Mouse (Mus musculus) liver, embryonic 13.5 days (tissue): ENCODE data around the gene Ctbp2. TPM values are rescaled to one million over a fixed set of nuclear protein-coding genes. Genes with fewer than 3 reads are reported as not detected.

Source experiments
- ATAC-seq: fragments of 200-750 bp; cut with Nextera tagmentation; 2 replicates; pipeline ENCODE4 v1.8.0; 2017; ENCODE audit warnings: low read depth, mild to moderate bottlenecking, moderate number of reproducible peaks, moderate library complexity
- DNase-seq: peaks from one replicate; pipeline ENCODE4 v3.0.0; 2022
- H3K27ac ChIP-seq: fragments of 300-500 bp; sonication (generic); 2 replicates; pipeline ENCODE4 v1.5.1; 2015; ENCODE audit warnings: moderate library complexity, mild to moderate bottlenecking, inconsistent platforms
- H3K27me3 ChIP-seq: fragments of 300-500 bp; sonication (generic); 2 replicates; pipeline ENCODE4 v1.6.1; 2015; ENCODE audit warnings: mild to moderate bottlenecking, inconsistent platforms
- H3K36me3 ChIP-seq: fragments of 300-500 bp; sonication (generic); 2 replicates; pipeline ENCODE4 v1.6.1; 2015; ENCODE audit warnings: mild to moderate bottlenecking, inconsistent platforms
- H3K4me1 ChIP-seq: fragments of 300-500 bp; sonication (generic); replicated peaks from 2 replicates; pipeline ENCODE4 v1.6.1; 2015; ENCODE audit warnings: inconsistent platforms
- H3K4me2 ChIP-seq: fragments of 300-500 bp; sonication (generic); 2 replicates; pipeline ENCODE4 v1.6.1; 2015; ENCODE audit warnings: inconsistent platforms, mild to moderate bottlenecking, moderate library complexity
- H3K4me3 ChIP-seq: fragments of 300-500 bp; sonication (generic); replicated peaks from 2 replicates; pipeline ENCODE4 v1.5.1; 2015; ENCODE audit warnings: mild to moderate bottlenecking, inconsistent platforms
- H3K9ac ChIP-seq: fragments of 300-500 bp; sonication (generic); 2 replicates; pipeline ENCODE4 v1.6.1; 2015; ENCODE audit warnings: mild to moderate bottlenecking, inconsistent platforms
- H3K9me3 ChIP-seq: fragments of 300-500 bp; sonication (generic); replicated peaks from 2 replicates; pipeline ENCODE4 v1.6.1; 2016; ENCODE audit warnings: inconsistent platforms
- WGBS: fragments of 180-500 bp; shearing (Covaris S2); methylation state at CpG from one replicate; pipeline ENCODE4 v1.1.7; 2015; ENCODE audit not compliant: insufficient replicate concordance; 5-methylcytosine and 5-hydroxymethylcytosine counted together
- polyA plus RNA-seq: library from polyadenylated mRNA; unstranded; fragments of >200 nt; fragmentation: Nextera tagmentation; extraction: Ambion mirVana; gene quantifications from 2 replicates; pipeline ENCODE4 v1.2.1, GENCODE M21; 2015

Ctbp2 gene
- polyA plus RNA-seq, 1 experiment from 2014 or later = 11.4 TPM

DNA sequence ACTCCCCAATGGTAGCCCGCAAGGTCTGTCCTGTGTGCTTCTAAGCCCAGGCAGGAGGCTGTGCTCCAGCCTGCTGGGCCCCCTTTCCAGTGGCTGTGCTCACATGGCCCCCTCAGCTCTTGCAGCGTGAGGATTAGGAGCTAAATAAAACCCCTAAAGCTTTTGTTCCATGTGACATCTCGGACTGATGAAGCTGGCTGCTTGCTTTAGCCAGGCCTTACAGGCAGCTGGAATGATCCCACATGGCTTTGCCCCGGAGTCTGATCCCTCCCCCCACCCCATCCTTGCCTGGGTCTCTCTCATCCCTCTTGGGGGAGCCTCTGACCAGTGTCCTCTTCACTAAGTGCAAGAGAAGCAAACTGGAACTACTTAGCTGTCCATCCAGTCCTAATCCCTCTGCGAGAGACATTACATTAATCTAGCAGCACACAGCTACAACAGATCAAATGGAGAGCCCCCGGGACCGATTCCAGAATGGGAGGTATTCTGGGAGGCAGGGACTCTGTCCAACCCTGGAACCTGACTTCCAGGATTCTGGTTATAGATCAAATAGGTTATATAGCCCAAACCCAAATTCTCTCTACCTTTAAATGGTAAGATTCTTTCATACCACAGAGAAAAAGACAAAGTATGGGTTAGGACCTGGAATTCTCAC lies 108.6 kb downstream of the Ctbp2 start:
- H3K27ac ChIP-seq = no peak overlapping the region
- H3K4me2 ChIP-seq = no peak overlapping the region
- no peaks in the 10 kb centered on the region for H3K36me3 ChIP-seq
- 71% methylated on average over 7 of the region's 7 CpGs for WGBS
- H3K27me3 ChIP-seq = no peaks in the 10 kb centered on the region
- no peak for ATAC-seq
- no peak overlapping the region for H3K9ac ChIP-seq
- no peaks in the 10 kb centered on the region for H3K9me3 ChIP-seq
- no peak overlapping the region for H3K4me3 ChIP-seq
- no peak for DNase-seq
- peaks cover 3% of the 10 kb centered on the region; the same call in 1 of the 2 replicates for H3K4me1 ChIP-seq

DNA sequence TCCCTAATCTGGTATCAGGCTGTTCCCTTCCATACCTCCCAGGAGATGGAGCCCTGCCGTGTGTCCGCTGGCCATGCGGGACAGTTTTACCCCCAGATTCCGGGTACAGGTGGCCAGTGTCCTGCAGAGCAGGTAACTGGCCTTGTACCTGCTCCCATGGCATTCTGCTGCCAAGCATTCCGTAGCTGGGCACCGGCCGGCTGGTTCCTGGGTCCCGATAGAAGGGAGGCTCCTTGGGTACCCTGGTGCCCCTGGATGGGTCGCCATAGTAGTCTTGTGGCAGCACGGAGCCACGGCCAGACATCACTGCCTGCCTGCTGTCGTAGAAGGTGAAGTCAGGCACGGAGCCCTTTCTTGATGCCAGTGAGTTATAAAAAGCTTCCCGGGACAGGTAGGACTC lies 109.5 kb downstream of the Ctbp2 start:
- H3K9me3 ChIP-seq = no peaks in the 10 kb centered on the region
- ATAC-seq (no peak), DNase-seq (no peak)
- H3K36me3 ChIP-seq = 0 out of 2 replicates have a peak, but pooled peaks cover 4% of the 10 kb centered on the region
- no peak overlapping the region for H3K9ac ChIP-seq
- H3K4me1 ChIP-seq = peaks cover 3% of the 10 kb centered on the region; the same call in 1 of the 2 replicates
- WGBS = 83% methylated on average over 14 of the region's 14 CpGs
- H3K4me2 ChIP-seq = no peak overlapping the region
- H3K27me3 ChIP-seq = no peaks in the 10 kb centered on the region
- H3K27ac ChIP-seq = no peak overlapping the region
- H3K4me3 ChIP-seq = no peak overlapping the region

DNA sequence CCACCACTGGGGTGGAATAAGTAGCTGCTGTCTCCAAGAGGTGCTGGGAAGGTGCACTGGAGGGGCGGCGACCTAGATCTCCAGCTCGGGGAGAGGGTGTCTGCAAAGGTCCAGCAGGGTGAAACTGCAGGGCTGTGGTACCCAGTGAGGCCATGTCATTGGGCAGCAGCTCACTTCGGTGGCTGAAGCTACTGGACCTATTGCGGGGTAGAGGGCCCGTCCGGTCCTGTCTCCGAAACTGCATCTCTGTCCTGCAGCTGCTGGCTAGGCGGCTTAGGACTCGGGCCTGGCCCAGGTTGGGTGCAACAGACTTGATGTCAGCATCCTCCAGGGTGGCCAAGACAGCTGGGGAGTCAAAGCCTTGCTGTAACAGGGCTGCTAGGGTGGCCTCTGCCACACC lies 110.2 kb downstream of the Ctbp2 start:
- ATAC-seq = no peak

DNA sequence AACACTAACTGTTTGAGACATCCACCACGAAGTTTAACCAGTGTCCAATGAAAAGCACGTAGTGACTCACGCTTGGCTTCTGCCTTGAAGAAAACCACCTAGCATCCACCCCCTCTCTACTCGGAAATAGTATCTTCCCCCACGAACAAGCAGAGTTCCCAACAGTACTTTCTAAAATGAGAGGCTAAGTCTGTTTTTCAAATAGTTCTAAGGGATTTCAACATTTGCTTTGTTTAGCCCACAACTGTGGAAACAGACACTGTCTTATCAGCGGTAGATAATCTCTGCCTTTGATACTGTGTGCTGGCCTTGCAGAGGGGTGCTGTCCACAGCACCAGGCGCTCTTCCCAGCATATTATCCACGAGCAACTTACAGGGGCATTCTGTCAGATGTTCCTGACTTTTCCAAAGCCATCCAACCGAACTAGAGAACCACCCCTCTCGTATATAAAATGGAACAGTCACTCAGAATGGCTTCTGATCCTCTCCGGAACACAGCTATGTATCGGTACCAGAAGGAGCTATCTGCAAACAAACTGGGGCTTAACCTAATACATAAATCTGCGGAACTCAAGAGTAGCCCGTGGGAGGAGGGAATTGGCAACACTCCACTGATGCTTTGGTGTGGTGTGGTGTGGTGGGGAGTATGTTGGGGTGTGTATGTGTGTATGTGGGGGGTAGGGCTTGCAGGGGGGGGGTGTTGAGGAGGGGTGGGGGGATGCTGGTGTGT lies 111.4 kb downstream of the Ctbp2 start:
- ATAC-seq = no peak
- WGBS = 55% methylated on average over 14 of the region's 14 CpGs
- 0 out of 2 replicates have a peak, but pooled peaks cover 4% of the 10 kb centered on the region for H3K36me3 ChIP-seq
- no peak overlapping the region for H3K27ac ChIP-seq
- no peak overlapping the region for H3K4me3 ChIP-seq
- no peaks in the 10 kb centered on the region for H3K9me3 ChIP-seq
- no peak overlapping the region for H3K4me2 ChIP-seq
- no peaks in the 10 kb centered on the region for H3K27me3 ChIP-seq
- no peak for DNase-seq
- H3K4me1 ChIP-seq = peaks cover 3% of the 10 kb centered on the region; the same call in 1 of the 2 replicates
- H3K9ac ChIP-seq = no peak overlapping the region

More for the DNA sequence above, 110.2 kb downstream of the Ctbp2 start:
- 77% methylated on average over 10 of the region's 10 CpGs for WGBS
- H3K27ac ChIP-seq = no peak overlapping the region
- peaks cover 3% of the 10 kb centered on the region; the same call in 1 of the 2 replicates for H3K4me1 ChIP-seq
- no peak overlapping the region for H3K4me3 ChIP-seq
- H3K9ac ChIP-seq = no peak overlapping the region
- H3K9me3 ChIP-seq = no peaks in the 10 kb centered on the region
- H3K27me3 ChIP-seq = no peaks in the 10 kb centered on the region
- no peak for DNase-seq
- 0 out of 2 replicates have a peak, but pooled peaks cover 4% of the 10 kb centered on the region for H3K36me3 ChIP-seq
- H3K4me2 ChIP-seq = no peak overlapping the region

DNA sequence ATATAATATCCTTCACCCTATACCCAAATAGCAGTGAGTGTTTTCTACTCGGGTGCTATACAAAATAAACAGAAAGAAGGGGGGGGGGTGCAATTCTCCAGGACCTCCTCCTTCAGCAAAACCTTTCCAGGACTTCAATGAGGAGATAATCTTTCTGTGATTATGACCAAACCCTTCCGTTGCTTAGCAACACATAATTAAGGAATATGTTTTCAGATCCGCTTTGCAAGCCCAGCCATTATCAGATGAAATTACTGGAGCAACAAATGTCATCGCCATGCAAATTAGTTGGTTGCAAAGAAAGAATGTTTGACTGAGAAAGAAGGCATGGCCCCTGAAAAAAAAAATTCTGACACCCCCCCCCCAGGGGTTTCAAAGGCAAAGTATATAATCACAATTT lies 112.5 kb downstream of the Ctbp2 start:
- 64% methylated on average over 4 of the region's 4 CpGs for WGBS

DNA sequence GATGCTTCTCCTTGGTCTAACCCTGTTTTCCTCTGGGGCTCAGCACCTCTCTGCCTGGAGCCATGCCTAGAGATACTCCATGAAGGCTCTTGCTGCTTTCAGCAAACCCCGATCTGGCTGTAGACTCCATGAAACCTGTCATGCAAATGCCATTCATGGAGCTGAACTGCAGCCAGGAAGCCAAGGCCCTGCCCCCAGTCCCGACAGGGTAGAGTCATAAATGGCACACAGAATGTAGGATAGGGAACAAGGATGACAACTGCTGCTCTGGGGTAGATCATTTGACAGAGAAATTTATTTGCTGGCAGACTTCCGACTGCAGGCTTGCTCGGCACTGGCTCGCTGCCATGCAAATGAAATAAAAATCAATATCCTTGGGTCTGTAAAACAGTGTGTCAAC lies 113.0 kb downstream of the Ctbp2 start:
- Histone ChIP-seq H3K4me3 (no peak overlapping the region), H3K9ac (no peak overlapping the region), H3K27ac (no peak overlapping the region), H3K4me2 (no peak overlapping the region), H3K9me3 (no peaks in the 10 kb centered on the region), H3K36me3 (0 out of 2 replicates have a peak, but pooled peaks cover 4% of the 10 kb centered on the region), H3K4me1 (peaks cover 9% of the 10 kb centered on the region), H3K27me3 (no peaks in the 10 kb centered on the region)
- ATAC-seq (no peak), DNase-seq (no peak)
- WGBS = 63% methylated on average over 5 of the region's 5 CpGs

More for the DNA sequence above, 112.5 kb downstream of the Ctbp2 start:
- Histone ChIP-seq H3K4me3 (no peak overlapping the region), H3K27me3 (no peaks in the 10 kb centered on the region), H3K4me2 (no peak overlapping the region), H3K9ac (no peak overlapping the region), H3K27ac (no peak overlapping the region), H3K36me3 (0 out of 2 replicates have a peak, but pooled peaks cover 4% of the 10 kb centered on the region), H3K9me3 (no peaks in the 10 kb centered on the region), H3K4me1 (peaks cover 9% of the 10 kb centered on the region)
- ATAC-seq (no peak), DNase-seq (no peak)

DNA sequence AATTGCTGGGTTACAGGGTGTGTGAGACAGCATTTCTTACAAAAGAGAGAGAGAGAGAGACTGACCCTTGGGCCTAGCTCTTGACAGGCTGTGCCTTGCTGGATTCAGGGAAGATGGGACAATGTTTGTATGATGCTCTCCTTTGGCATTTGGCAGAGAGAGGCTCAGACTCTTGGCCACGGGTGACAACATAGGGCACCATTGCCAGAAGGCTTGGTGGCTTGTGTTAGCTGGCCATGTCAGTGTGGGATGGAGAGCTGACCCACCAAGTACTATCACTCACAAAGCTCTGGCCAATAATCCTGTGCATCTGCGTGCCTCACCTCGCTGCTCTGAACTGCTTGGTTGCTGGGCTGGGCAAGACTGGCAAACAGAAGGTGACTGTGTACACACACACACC lies 113.7 kb downstream of the Ctbp2 start:
- H3K9ac ChIP-seq = no peak overlapping the region
- 74% methylated on average over 3 of the region's 3 CpGs for WGBS
- H3K27ac ChIP-seq = no peak overlapping the region
- peaks cover 9% of the 10 kb centered on the region for H3K4me1 ChIP-seq
- no peak overlapping the region for H3K4me2 ChIP-seq
- no peak overlapping the region for H3K4me3 ChIP-seq
- H3K9me3 ChIP-seq = no peaks in the 10 kb centered on the region
- DNase-seq (no peak), ATAC-seq (no peak)
- H3K36me3 ChIP-seq = 0 out of 2 replicates have a peak, but pooled peaks cover 4% of the 10 kb centered on the region
- no peaks in the 10 kb centered on the region for H3K27me3 ChIP-seq

DNA sequence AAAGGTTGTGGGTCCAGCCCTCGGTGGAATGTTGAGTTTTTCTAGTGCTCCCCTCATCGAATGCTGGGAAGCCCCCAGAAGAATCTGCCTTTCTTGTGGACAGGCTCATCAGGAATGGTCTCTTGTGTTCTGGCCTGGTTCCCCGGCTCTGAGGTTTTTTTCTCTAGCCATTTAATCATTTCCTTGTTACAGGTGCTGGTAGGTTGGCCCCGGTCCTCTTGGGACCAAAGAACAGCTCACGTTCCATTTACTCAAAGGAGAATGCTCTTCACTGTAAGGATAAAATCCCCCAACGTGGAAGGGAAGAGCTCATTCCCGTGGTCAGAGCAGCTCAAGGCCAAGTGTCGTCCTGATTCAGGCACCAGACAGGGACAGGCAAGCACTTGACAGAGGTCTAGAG lies 114.5 kb downstream of the Ctbp2 start:
- no peak for ATAC-seq
- Histone ChIP-seq H3K9me3 (no peaks in the 10 kb centered on the region), H3K36me3 (0 out of 2 replicates have a peak, but pooled peaks cover 6% of the 10 kb centered on the region), H3K27ac (no peak overlapping the region), H3K27me3 (no peaks in the 10 kb centered on the region), H3K4me3 (no peak overlapping the region), H3K9ac (no peak overlapping the region), H3K4me2 (no peak overlapping the region), H3K4me1 (peaks cover 9% of the 10 kb centered on the region)
- no peak for DNase-seq
- WGBS = 73% methylated on average over 8 of the region's 8 CpGs

DNA sequence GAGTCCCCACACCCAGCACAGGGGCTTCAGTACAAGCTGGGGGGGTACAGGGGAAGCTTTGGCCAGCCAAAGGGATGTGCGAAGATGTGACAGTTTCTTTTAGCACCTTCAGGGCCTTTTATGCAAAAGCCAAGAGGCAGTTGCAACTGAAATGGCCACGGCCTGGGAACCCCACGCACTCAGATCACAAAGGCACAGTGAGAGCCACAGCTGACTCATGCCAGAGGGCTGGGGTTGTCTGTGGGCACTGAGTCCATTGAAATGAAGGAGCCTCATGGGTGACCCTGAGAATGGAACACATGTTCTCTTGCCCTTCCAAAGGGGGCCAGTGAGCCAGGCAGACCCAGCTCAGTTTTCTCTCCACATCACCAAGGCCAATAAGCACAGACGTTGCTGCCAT lies 115.5 kb downstream of the Ctbp2 start:
- no peak overlapping the region for H3K9ac ChIP-seq
- no peaks in the 10 kb centered on the region for H3K9me3 ChIP-seq
- peaks cover 18% of the 10 kb centered on the region for H3K4me1 ChIP-seq
- no peaks in the 10 kb centered on the region for H3K27me3 ChIP-seq
- H3K27ac ChIP-seq = no peak overlapping the region
- ATAC-seq (no peak), DNase-seq (no peak)
- H3K36me3 ChIP-seq = 0 out of 2 replicates have a peak, but pooled peaks cover 6% of the 10 kb centered on the region
- no peak overlapping the region for H3K4me3 ChIP-seq
- 80% methylated on average over 4 of the region's 4 CpGs for WGBS
- no peak overlapping the region for H3K4me2 ChIP-seq

DNA sequence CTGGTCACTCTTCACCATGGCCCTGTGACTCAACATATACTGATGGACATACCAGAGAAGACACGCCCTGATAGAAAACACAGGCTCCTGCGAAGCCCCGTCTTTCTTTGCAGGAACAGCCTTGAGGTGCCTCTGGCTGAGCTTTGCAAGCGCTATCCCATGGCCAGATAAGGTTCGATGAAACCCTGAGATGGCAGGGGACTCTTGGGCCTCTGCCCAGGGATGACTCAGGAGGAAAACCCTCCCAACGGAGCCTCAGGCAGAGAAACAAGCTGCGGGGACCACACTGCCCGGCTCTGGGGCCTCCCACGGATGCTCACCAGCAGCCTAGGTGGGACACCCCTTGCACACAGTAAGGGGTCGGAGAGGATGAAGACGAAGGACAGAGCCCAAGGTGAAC lies 116.8 kb downstream of the Ctbp2 start:
- Histone ChIP-seq H3K4me2 (no peak overlapping the region), H3K36me3 (0 out of 2 replicates have a peak, but pooled peaks cover 6% of the 10 kb centered on the region), H3K4me1 (peaks cover 22% of the 10 kb centered on the region), H3K27me3 (no peaks in the 10 kb centered on the region), H3K4me3 (no peak overlapping the region), H3K9ac (no peak overlapping the region), H3K27ac (no peak overlapping the region), H3K9me3 (no peaks in the 10 kb centered on the region)
- WGBS = 60% methylated on average over 11 of the region's 11 CpGs
- no peak for ATAC-seq
- DNase-seq = no peak

DNA sequence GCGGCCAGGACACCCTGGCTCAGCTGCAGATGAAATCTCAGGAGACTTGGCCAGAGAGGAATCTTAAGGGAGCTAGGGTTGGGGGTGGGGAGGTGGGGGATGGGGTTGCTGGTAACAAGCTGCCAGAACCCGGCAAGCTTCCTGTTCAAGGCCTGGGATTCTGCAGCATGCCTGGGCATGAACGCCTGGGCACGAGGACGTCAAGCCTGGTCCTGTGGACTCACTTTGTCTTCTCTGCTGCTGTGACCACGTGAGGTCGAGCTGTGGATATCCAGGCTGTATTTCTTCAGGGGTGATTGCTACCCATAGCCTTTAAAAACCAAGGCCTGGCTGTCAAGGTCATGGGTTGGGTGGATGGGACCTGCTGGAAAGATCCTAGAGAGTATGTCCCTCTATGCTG lies 118.4 kb downstream of the Ctbp2 start:
- DNase-seq (no peak), ATAC-seq (no peak)
- H3K4me3 ChIP-seq = no peak overlapping the region
- no peak overlapping the region for H3K4me2 ChIP-seq
- H3K27me3 ChIP-seq = no peaks in the 10 kb centered on the region
- H3K9me3 ChIP-seq = no peaks in the 10 kb centered on the region
- whole genome bisulfite sequencing = 76% methylated on average over 7 of the region's 7 CpGs
- no peak overlapping the region for H3K9ac ChIP-seq
- H3K36me3 ChIP-seq = 0 out of 2 replicates have a peak, but pooled peaks cover 6% of the 10 kb centered on the region
- H3K4me1 ChIP-seq = peaks cover 21% of the 10 kb centered on the region
- H3K27ac ChIP-seq = no peak overlapping the region
